Mouse (Mus musculus) WW6 (cell line): ENCODE data around the gene Slc48a1.

Experiments used
- DNase-seq: peaks from one replicate; pipeline ENCODE4 v3.0.0-alpha.2; 2013; ENCODE audit warnings: low read depth, low spot score

The Slc48a1 gene

GRCm38 (mm10) chr15:97778311-97779098 lies at the start of gene Slc48a1:
Gene Slc48a1 (plus strand): TSS chr15:97778520.
- DNase-seq, result no peak

GRCm38 (mm10) chr15:97728804-97729203 lies 49.5 kb upstream of the Slc48a1 start:
- DNase-seq, result no peak

GRCm38 (mm10) chr15:97730365-97730764 lies 48.0 kb upstream of the Slc48a1 start:
- DNase-seq, result no peak

- no peak for DNase-seq
Measured at GRCm38 (mm10) chr15:97731111-97731510, 47.2 kb upstream of the Slc48a1 start, which contains the start of gene Endou. Gene Endou (minus strand): TSS chr15:97731339.

GRCm38 (mm10) chr15:97731988-97732387 lies 46.3 kb upstream of the Slc48a1 start:
- no peak for DNase-seq

GRCm38 (mm10) chr15:97738923-97739322 lies 39.4 kb upstream of the Slc48a1 start:
- no peak for DNase-seq

- DNase-seq, result no peak
Measured at GRCm38 (mm10) chr15:97740283-97740732, 38.0 kb upstream of the Slc48a1 start.

- no peak for DNase-seq
Measured at GRCm38 (mm10) chr15:97741662-97742061, 36.7 kb upstream of the Slc48a1 start.

- no peak for DNase-seq
Measured at GRCm38 (mm10) chr15:97742074-97742473, 36.2 kb upstream of the Slc48a1 start.

GRCm38 (mm10) chr15:97742600-97742999 lies 35.7 kb upstream of the Slc48a1 start:
- no peak for DNase-seq

GRCm38 (mm10) chr15:97743210-97743609 lies 35.1 kb upstream of the Slc48a1 start:
- no peak for DNase-seq

- DNase-seq, result no peak
Measured at GRCm38 (mm10) chr15:97743961-97744525, 34.3 kb upstream of the Slc48a1 start.

- no peak for DNase-seq
Measured at GRCm38 (mm10) chr15:97744930-97745329, 33.4 kb upstream of the Slc48a1 start.

- DNase-seq, result no peak
Measured at GRCm38 (mm10) chr15:97745331-97745730, 33.0 kb upstream of the Slc48a1 start.

- no peak for DNase-seq
Measured at GRCm38 (mm10) chr15:97746278-97746677, 32.0 kb upstream of the Slc48a1 start.

- no peak for DNase-seq
Measured at GRCm38 (mm10) chr15:97746748-97747147, 31.6 kb upstream of the Slc48a1 start.

- no peak for DNase-seq
Measured at GRCm38 (mm10) chr15:97747486-97747885, 30.8 kb upstream of the Slc48a1 start.

GRCm38 (mm10) chr15:97748309-97748708 lies 30.0 kb upstream of the Slc48a1 start:
- no peak for DNase-seq

GRCm38 (mm10) chr15:97748964-97749363 lies 29.4 kb upstream of the Slc48a1 start:
- DNase-seq, result no peak

GRCm38 (mm10) chr15:97749397-97749796 lies 28.9 kb upstream of the Slc48a1 start:
- DNase-seq, result no peak

GRCm38 (mm10) chr15:97749841-97750240 lies 28.5 kb upstream of the Slc48a1 start:
- no peak for DNase-seq

GRCm38 (mm10) chr15:97750697-97751096 lies 27.6 kb upstream of the Slc48a1 start:
- no peak for DNase-seq

GRCm38 (mm10) chr15:97751676-97752075 lies 26.6 kb upstream of the Slc48a1 start:
- DNase-seq, result no peak
